Mouse (Mus musculus): ENCODE measurements around the gene Kif16b.

GRCm38 (mm10) chr2:142875936-142876335 lies 25.4 kb downstream of the Kif16b start:
- TF ChIP-seq CTCF (IDR thresholded peaks at IDR 0.05 in 2 of 3, conservative IDR thresholded peaks at IDR 0.05 in 1 of 3; ENCODE audit: control insufficient read depth in 1 of 3, insufficient read depth in 1 of 3, low read depth in 2 of 3, low read length in 3 of 3, poor library complexity in 1 of 3, severe bottlenecking in 1 of 3) = no peak
- TF ChIP-seq POLR2AphosphoS2 (IDR thresholded peaks at IDR 0.05; ENCODE audit: low read length) = no peak
- TF ChIP-seq BHLHE40 (IDR thresholded peaks at IDR 0.05; ENCODE audit: borderline replicate concordance, low read depth, low read length) = no peak
- no peak for TF ChIP-seq USF1 (IDR thresholded peaks at IDR 0.05; ENCODE audit: low read depth, low read length)
- TF ChIP-seq POLR2A (IDR thresholded peaks at IDR 0.05; ENCODE audit: control insufficient read depth in 1 of 2, insufficient read depth in 1 of 2, low read depth in 1 of 2, low read length in 2 of 2, poor library complexity in 1 of 2) = no peak
- no peak for TF ChIP-seq MAX (IDR thresholded peaks at IDR 0.05; ENCODE audit: low read length)
- TF ChIP-seq MYC (IDR thresholded peaks at IDR 0.05; ENCODE audit: low read depth, low read length) = no peak
- no peak for TF ChIP-seq ZMIZ1 (IDR thresholded peaks at IDR 0.05; ENCODE audit: low read depth, low read length)
- no peak for TF ChIP-seq ZC3H11A (IDR thresholded peaks at IDR 0.05; ENCODE audit: low read depth, low read length)
- TF ChIP-seq MAFK (IDR thresholded peaks at IDR 0.05; ENCODE audit: borderline replicate concordance, low read depth, low read length) = no peak
- no peak for TF ChIP-seq TAL1 (IDR thresholded peaks at IDR 0.05; ENCODE audit: low read length)
- no peak for TF ChIP-seq EP300 (IDR thresholded peaks at IDR 0.05; ENCODE audit: low read depth in 1 of 2, low read length in 2 of 2)
